Mouse (Mus musculus) 3134 (cell line): ENCODE data around the gene Fam92b.

ENCODE experiments used
- DNase-seq: peaks from one replicate; pipeline ENCODE4 v3.0.0-alpha.2; 2011; ENCODE audit warnings: low spot score; ENCODE audit not compliant: insufficient read length; ENCODE audit errors: extremely low read depth

Gene Fam92b

DNA sequence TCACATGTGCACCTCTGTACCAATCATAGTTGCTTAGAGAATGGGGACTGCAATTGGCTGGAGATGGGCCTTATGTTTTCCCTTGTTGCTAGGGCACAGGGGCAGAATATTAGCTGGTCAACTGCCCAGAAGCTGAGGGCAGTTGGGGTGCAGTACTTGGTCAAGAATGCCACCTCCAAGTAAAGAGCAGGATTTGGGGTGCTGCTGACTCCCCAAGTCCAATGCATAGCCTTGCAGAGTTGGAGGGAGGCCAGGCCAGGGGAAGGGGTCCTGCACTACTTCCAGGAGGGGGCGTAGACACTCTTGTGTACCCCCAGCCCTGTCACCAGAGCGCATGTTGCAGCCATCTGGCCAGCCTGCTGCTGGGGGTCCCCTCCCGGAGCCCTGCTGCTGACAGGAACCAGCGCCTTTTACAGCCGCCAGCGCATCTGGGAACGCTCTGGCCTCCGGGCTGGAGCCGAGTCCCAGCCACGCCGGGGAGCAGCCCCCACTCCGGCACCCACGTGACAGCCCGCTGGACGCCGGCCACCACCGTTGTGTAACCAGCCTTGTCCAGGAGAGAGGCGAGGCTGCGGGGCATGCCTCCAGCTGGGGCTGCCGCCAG, 13.6 kb upstream of the Fam92b start:
- peak; percentile 80 for DNase-seq

- DNase-seq, result peak; percentile 18
These were observed 13.0 kb upstream of the Fam92b start for GRCm38 (mm10) chr8:120190107-120190809.

DNA sequence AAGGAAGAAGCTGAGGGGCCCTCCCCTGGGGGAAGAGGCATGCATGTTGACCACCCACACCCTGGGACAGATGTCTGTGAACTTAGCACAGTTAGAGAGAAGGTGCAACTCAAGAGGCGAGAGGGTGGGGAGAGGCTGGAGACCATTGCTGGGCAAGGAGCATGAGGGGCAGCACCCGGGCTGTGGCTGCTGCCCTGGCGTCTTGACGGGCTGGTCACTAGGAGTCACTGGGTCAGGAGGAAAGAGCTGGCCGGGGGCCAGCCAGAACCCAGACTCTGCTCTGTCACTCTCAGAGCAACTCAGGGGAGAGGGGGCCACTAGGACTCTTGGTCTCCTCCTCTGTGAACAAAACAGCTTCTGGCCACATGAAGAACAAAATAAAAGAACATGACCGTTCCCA, 12.2 kb upstream of the Fam92b start:
- DNase-seq, result no peak

DNA sequence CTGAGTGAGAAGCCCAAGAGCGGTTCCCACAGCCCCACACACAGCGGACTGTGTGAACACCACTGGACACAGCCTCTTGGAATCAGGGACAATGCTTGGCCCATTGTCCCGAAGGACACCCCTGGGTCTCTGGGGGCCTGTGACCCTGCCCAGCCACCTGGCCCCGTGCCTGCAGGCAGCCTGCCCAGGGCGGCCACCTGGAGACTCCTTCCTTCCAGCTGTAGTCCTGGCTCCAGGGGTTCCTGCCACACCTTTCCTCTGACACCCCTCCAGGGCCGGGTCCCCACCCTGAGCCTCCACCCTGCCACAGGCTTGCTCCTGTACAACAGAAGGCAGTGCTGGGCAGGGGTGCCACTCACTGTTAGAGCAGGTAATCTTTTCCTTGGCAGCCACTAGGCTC, 11.2 kb upstream of the Fam92b start:
- DNase-seq, result no peak

DNA sequence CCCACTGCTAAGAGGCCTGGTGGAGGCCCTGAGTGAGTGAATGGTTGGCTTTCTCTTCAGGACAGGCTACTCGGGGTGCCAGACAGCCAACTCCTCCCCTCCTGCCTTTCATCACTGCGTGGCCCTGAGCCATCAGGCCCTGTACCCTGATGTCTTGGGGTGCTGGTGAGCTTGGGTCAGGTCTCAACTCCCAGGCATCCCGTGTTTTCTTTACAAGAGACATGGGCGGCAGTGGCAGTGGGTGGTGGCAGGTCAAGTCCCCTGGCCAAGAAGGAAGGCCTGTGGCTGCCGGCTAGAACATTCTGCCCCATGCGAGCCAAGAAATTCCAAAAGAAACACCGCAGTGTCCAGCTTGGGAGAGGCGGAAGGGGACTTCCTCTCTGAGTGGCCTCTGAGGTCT, 9.2 kb upstream of the Fam92b start:
- peak; percentile 27 for DNase-seq

DNA sequence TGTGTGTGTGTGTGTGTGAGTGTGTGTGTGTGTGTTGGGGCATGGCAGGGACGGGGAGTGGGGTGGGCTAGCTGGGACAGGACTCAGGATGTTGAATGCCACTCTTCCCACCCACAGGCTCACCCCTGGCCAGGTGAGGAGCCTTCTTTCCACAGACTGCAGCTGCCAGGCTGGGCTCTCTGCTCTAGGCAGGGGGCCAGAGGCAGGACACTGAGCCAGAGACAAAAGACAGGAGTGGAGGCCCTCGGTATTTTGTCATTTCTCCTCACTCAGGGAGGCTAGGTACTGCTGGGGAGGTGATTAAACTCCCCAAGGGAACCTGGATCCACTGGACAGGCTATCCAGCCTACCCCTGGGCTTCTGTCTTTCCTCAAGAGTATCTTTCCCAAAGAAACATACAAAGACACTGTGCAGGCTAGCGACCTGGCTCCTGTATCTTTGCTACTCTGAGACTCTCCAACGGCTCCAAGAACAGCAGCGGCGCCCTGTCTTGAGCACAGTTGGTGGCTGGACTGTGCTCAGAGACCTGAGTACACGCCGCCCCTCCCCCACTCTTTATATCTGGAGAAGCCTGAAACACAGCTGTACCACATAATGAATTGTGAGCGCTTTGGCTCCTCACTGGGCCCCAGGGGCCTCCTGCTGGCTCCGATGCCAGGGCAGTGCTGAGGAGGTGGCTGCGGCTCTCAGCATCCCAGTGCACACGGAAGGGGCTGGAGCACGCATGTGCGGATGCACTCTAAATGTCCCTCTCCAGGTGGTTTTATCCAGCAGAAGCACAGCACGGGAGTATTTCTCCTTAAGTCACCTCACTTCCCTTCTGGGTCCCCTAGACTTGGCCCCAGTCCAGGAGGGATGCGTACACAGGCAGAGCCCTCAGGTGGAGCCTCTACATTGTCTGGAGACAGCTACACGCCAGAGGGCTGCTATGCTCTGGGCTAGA, 7.9 kb upstream of the Fam92b start:
- DNase-seq, result no peak

GRCm38 (mm10) chr8:120184366-120184765, 7.1 kb upstream of the Fam92b start:
- no peak for DNase-seq

GRCm38 (mm10) chr8:120181861-120182414, 4.7 kb upstream of the Fam92b start:
- DNase-seq, result no peak

DNA sequence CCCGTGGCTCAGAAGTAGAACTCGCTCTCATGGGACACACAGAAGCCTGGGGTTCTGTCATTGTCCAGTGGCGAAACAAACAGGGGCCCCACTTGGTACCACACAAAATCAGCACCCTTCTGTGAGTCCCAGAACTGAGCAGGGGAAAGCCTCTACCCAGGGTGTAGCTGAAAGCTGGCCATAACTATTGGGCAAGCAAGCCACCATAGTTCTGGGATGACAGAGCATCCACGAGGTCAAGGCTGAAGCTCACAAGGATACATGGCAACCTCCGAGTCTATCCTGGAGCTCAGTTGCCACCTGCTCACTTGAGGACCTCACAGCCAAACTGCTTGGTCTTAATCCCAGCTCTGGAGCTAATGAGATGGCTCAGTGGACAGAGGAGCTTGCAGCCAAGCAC, 4.0 kb upstream of the Fam92b start:
- no peak for DNase-seq

DNA sequence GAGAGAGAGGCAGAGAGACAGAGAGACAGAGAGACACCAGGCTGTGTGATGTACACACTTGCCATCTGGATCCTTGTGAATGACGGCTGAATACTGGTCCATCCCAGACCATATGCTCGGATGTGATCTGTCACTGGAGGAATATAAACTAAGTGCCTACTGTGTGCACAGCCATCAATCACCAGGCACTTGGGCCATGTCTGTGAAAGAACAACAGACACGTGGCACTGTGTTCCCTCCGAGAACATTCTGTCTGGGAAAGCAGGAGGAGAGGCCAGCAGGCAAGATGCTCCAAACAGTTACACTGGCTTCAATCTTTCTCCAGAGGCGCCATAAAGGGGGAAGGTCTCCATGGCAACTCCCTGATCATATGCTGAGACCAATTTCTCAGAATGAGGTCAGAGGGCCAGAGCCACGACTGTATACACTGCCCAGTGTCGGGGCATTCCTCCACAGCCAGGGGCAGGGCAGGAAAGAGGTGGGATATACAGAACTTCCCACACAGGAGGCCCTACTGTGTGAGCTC, 3.2 kb upstream of the Fam92b start:
- DNase-seq, result no peak

DNA sequence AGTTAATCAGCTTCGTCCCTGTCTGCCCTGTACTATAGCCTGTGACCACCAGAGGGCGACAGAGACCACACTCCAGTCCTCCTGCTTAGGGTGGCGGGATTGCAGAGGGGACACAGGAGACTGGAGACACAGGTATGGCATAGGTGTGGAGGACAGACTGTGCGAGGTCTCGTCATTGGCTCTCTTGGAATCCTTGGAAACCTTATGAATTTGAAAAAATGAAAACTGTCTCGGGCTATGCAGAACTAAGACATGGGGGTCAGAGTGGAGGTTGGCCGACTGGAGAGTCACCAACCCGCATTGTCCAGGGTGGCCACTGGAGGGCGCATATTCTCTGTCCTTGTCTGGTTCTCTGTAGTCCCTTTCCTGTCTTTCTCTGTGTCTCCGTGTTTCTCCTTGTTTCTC, 1.8 kb upstream of the Fam92b start:
- DNase-seq, result peak; percentile 70

DNA sequence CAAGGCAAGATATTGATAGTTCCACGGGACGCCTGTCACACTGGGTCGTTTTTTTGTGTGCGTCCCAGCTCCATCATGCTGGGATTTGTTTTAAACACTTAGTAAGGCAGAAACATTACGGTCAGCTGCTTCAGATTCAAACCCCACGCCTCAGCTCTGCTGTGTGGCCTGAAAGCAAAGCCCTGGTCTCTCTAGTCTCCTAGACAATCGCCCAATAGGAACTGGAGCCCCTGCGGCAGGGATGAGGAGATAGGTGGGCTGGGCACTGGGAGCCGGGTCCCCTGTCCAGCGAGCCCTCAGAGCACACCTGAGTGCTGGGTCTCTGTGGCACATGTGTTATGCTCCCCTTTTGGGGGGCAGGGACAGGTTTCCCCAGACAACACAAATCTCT, 853 bp upstream of the Fam92b start:
- DNase-seq, result no peak

GRCm38 (mm10) chr8:120176605-120177004, 661 bp downstream of the Fam92b start:
- DNase-seq, result no peak

GRCm38 (mm10) chr8:120174606-120175005, 2.7 kb downstream of the Fam92b start:
- DNase-seq, result no peak

DNA sequence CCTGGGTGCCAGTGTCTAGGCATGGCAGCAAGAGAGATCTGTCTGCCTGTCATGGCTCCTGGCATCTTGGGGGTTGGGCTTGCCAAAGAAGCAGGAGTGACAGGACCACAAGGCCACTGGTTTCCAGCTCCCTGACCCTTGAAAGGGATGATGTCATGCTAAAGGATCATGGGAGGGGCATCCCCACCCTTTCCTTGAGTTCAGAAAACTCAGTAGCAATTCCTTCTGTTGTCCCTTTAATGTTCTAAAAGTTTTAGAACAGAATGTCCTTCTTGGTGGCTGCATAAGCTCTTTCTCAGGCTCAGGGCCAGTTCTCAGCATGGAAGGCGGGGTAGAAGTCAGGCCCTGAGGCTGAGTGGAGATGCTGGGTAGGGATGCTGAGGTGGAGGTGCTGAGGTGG, 4.1 kb downstream of the Fam92b start:
- DNase-seq, result no peak

GRCm38 (mm10) chr8:120169119-120169518, 8.1 kb downstream of the Fam92b start:
- no peak for DNase-seq

DNA sequence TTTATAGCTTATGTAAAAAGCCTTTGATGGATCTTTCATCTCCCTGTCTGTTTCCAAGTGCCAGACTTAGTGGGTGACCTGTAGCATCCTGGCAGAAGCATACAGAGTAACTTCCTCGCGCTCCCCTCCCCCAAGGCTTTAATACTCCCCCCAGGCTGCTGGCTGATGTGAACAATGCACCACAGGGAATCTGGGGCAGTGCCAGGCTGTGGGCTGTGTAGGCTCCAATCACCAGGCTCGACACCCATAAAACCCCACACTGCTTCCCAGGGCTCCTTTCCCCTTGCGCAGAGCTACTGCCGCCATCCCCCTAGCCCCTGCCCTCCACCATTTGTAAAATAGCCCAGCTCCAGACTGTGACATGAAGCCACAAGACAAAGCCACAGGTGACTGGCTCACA, 9.4 kb downstream of the Fam92b start:
- no peak for DNase-seq

GRCm38 (mm10) chr8:120167136-120167535, 10.1 kb downstream of the Fam92b start:
- DNase-seq, result no peak

DNA sequence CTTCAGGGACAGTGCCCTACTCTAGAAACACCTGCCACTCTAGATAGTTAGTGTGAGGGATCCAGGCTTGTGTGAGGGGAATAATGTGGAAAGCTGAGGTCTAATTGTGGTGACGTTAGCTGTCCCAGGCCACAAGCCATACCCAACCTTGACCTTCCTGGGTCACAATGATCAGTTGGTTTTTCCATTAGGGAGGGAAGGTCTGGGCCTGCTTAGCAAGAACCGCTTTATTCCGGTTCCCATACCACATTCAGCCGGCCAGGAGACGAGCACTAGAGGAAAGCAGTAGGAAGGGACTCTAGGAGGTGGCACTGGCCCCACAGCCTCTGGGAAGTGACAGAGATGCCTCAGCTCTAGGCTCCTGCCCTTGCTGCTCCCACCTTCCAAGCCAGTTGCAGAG, 13.2 kb downstream of the Fam92b start:
- no peak for DNase-seq

DNA sequence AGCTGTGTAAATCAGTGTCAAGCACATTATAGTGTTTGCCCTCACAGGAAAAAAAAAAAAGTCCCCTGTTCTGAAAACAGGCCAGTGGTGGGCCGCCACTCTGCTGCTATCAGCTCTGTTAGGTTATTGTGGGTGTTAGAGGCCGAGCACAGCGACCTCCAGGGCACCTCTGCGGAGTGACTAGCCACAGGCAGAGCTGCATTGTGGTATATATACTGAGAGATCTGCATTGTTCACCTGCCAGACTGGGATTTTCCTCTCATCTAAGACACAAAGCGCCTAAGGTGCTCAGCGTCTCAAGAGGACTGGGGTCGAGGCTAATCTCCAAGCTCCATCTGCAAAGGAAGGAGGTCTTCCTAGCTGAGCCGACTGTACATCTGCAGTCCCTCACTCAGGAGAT, 13.9 kb downstream of the Fam92b start:
- DNase-seq, result no peak

DNA sequence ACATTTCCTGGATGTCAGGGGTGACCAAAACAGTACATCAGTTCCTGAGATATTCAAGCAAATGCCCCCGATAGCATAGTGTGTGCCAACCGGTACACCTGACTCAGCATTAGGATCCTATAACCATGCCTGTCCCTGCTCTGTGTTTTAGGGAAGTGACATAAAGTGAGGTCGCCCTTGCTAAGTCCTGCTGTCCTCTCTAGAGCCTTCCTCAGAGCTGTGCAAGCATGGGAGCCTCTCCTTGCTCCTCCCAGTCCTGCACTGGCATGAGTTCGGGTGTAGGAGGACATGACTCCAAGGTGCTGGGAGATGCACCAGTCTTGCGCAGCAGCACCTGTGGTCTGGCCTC, 14.9 kb downstream of the Fam92b start:
- DNase-seq, result no peak
